Mouse (Mus musculus) MEL (cell line): ENCODE measurements around the gene Top2a. TPM values are rescaled to one million over a fixed set of nuclear protein-coding genes. Genes with fewer than 3 reads are reported as not detected.

Experiments used
- DNase-seq: peaks from one replicate; pipeline ENCODE4 v3.0.0; 2011; ENCODE audit warnings: low read depth, low spot score
- H3K27ac ChIP-seq: 2 replicates; pipeline ENCODE4 v1.5.1; 2012; ENCODE audit warnings: low read depth, mild to moderate bottlenecking, control low read depth, low read length, moderate library complexity; ENCODE audit not compliant: control insufficient read depth
- H3K27me3 ChIP-seq, 2 experiments: fragments of 150-350 bp in 1 of 2; sonication (generic) in 1 of 2; 2 replicates each; pipeline ENCODE4 v1.6.1; 2012; ENCODE audit warnings: low read length in 2 of 2, mild to moderate bottlenecking in 2 of 2, improper control_type of control experiment in 1 of 2, moderate library complexity in 1 of 2; ENCODE audit not compliant: insufficient read depth in 2 of 2, control insufficient read depth in 1 of 2
- H3K36me3 ChIP-seq, 2 experiments: 2 replicates each; pipeline ENCODE4 v1.6.1; 2012 to 2014; ENCODE audit warnings: low read length in 2 of 2, improper control_type of control experiment in 1 of 2, inconsistent platforms in 1 of 2, mild to moderate bottlenecking in 1 of 2; ENCODE audit not compliant: insufficient read depth in 2 of 2, control insufficient read depth in 1 of 2
- H3K4me1 ChIP-seq, 2 experiments: fragments of 150-350 bp in 1 of 2; sonication (generic) in 1 of 2; 2 replicates each; pipeline ENCODE4 v1.6.1; 2012; ENCODE audit warnings: low read length in 2 of 2, improper control_type of control experiment in 1 of 2, mild to moderate bottlenecking in 1 of 2; ENCODE audit not compliant: insufficient read depth in 2 of 2, control insufficient read depth in 1 of 2
- H3K4me3 ChIP-seq, 2 experiments: fragments of 150-350 bp in 1 of 2; sonication (generic) in 1 of 2; 2 replicates each; pipeline ENCODE4 v1.5.1; 2012; ENCODE audit warnings: low read depth in 2 of 2, low read length in 2 of 2, mild to moderate bottlenecking in 2 of 2, moderate library complexity in 2 of 2, control low read depth in 1 of 2, improper control_type of control experiment in 1 of 2; ENCODE audit not compliant: control insufficient read depth in 1 of 2, insufficient read depth in 1 of 2
- H3K79me2 ChIP-seq: 2 replicates; pipeline ENCODE4 v1.6.1; 2012; ENCODE audit warnings: mild to moderate bottlenecking, low read length, moderate library complexity; ENCODE audit not compliant: control insufficient read depth, poor library complexity, insufficient read depth
- H3K9ac ChIP-seq: 2 replicates; pipeline ENCODE4 v1.6.1; 2012; ENCODE audit warnings: low read depth, mild to moderate bottlenecking, control low read depth, low read length, moderate library complexity; ENCODE audit not compliant: control insufficient read depth, poor library complexity, severe bottlenecking
- H3K9me3 ChIP-seq: fragments of 150-350 bp; sonication (generic); replicated peaks from 2 replicates; pipeline ENCODE4 v1.6.1; 2012; ENCODE audit warnings: mild to moderate bottlenecking, low read length, improper control_type of control experiment, moderate library complexity; ENCODE audit not compliant: insufficient read depth
- BHLHE40 ChIP-seq: IDR thresholded peaks from 2 replicates; pipeline ENCODE4 v1.6.1; 2012; ENCODE audit warnings: low read depth, mild to moderate bottlenecking, inconsistent platforms, low read length, improper control_type of control experiment, borderline replicate concordance
- EP300 ChIP-seq, 2 experiments: IDR thresholded peaks; 2 replicates each; pipeline ENCODE4 v1.6.1; 2011; ENCODE audit warnings: improper control_type of control experiment in 2 of 2, low read length in 2 of 2, low read depth in 1 of 2, mild to moderate bottlenecking in 1 of 2
- JUND ChIP-seq: IDR thresholded peaks from 2 replicates; pipeline ENCODE4 v1.6.1; 2011; ENCODE audit warnings: low read depth, mild to moderate bottlenecking, improper control_type of control experiment, low read length
- MAX ChIP-seq: IDR thresholded peaks from 2 replicates; pipeline ENCODE4 v1.6.1; 2011; ENCODE audit warnings: low read length, improper control_type of control experiment
- MEF2A ChIP-seq: IDR thresholded peaks from 2 replicates; pipeline ENCODE4 v1.6.1; 2014; ENCODE audit warnings: low read depth, mild to moderate bottlenecking, inconsistent platforms, low read length, improper control_type of control experiment; ENCODE audit not compliant: poor library complexity, insufficient replicate concordance, severe bottlenecking; ENCODE audit errors: extremely low read depth
- MYC ChIP-seq: IDR thresholded peaks from 2 replicates; pipeline ENCODE4 v1.6.1; 2011; ENCODE audit warnings: low read depth, mild to moderate bottlenecking, low read length, improper control_type of control experiment, moderate library complexity
- NRF1 ChIP-seq: IDR thresholded peaks from 2 replicates; pipeline ENCODE4 v1.6.1; 2014; ENCODE audit warnings: low read depth, mild to moderate bottlenecking, inconsistent platforms, low read length, improper control_type of control experiment, moderate library complexity; ENCODE audit not compliant: poor library complexity, insufficient read depth, severe bottlenecking
- POLR2AphosphoS5 ChIP-seq: IDR thresholded peaks from 2 replicates; pipeline ENCODE4 v1.6.1; 2012; ENCODE audit warnings: low read depth, borderline replicate concordance, mild to moderate bottlenecking, inconsistent platforms, low read length, moderate library complexity, mixed read lengths
- RCOR1 ChIP-seq: IDR thresholded peaks from 2 replicates; pipeline ENCODE4 v1.6.1; 2012; ENCODE audit warnings: low read depth, mild to moderate bottlenecking, inconsistent platforms, low read length, improper control_type of control experiment
- TAL1 ChIP-seq: IDR thresholded peaks from 2 replicates; pipeline ENCODE4 v1.6.1; 2012; ENCODE audit warnings: mild to moderate bottlenecking, inconsistent platforms, low read length, moderate library complexity, mixed read lengths
- USF1 ChIP-seq: IDR thresholded peaks from 2 replicates; pipeline ENCODE4 v1.6.1; 2014; ENCODE audit warnings: low read depth, mild to moderate bottlenecking, inconsistent platforms, low read length, improper control_type of control experiment, moderate library complexity
- USF2 ChIP-seq, 2 experiments: IDR thresholded peaks; 2 replicates each; pipeline ENCODE4 v1.6.1; 2011 to 2012; ENCODE audit warnings: improper control_type of control experiment in 2 of 2, low read length in 2 of 2, borderline replicate concordance in 1 of 2, inconsistent platforms in 1 of 2, low read depth in 1 of 2, mild to moderate bottlenecking in 1 of 2; ENCODE audit not compliant: insufficient read depth in 1 of 2
- ZKSCAN1 ChIP-seq: IDR thresholded peaks from 2 replicates; pipeline ENCODE4 v1.6.1; 2012; ENCODE audit warnings: low read depth, mild to moderate bottlenecking, inconsistent platforms, low read length, improper control_type of control experiment, moderate library complexity
- polyA plus RNA-seq, 2 experiments: library from polyadenylated mRNA; stranded (reverse) in 1 of 2; unstranded in 1 of 2; fragments of >175 nt in 1 of 2; fragments of >200 nt in 1 of 2; gene quantifications; 2 replicates each; pipeline versions ENCODE4 v1.2.1 to v1.2.4; 2012; ENCODE audit warnings: low replicate concordance in 2 of 2, low read depth in 1 of 2; ENCODE audit not compliant: insufficient read length in 2 of 2, insufficient read depth in 1 of 2, missing spikeins in 1 of 2
- total RNA-seq: library from RNA; depleted of rRNA; stranded (reverse); fragments of 300-350 nt; gene quantifications from 2 replicates; pipeline ENCODE4 v1.2.3, GENCODE M21; 2012

Gene Top2a
- total and polyA plus RNA-seq, 3 experiments, result 395 to 643 (median 443) TPM

GRCm38 (mm10) chr11:99060435-99060834, 36.4 kb upstream of the Top2a start:
- no peak for DNase-seq
- Histone ChIP-seq H3K4me3 (no peak overlapping the region), H3K27me3 (no peaks in the 10 kb centered on the region), H3K27ac (no peak overlapping the region), H3K36me3 (0 out of 4 replicates have a peak, but pooled peaks cover 0 to 5% of the 10 kb centered on the region in 2 experiments), H3K9me3 (no peaks in the 10 kb centered on the region), H3K9ac (no peak overlapping the region), H3K4me1 (peaks cover 2 to 10% of the 10 kb centered on the region in 2 experiments; a peak in 3 of 4 replicates), H3K79me2 (no peaks in the 10 kb centered on the region)
- TF ChIP-seq USF1, result no peak

DNA sequence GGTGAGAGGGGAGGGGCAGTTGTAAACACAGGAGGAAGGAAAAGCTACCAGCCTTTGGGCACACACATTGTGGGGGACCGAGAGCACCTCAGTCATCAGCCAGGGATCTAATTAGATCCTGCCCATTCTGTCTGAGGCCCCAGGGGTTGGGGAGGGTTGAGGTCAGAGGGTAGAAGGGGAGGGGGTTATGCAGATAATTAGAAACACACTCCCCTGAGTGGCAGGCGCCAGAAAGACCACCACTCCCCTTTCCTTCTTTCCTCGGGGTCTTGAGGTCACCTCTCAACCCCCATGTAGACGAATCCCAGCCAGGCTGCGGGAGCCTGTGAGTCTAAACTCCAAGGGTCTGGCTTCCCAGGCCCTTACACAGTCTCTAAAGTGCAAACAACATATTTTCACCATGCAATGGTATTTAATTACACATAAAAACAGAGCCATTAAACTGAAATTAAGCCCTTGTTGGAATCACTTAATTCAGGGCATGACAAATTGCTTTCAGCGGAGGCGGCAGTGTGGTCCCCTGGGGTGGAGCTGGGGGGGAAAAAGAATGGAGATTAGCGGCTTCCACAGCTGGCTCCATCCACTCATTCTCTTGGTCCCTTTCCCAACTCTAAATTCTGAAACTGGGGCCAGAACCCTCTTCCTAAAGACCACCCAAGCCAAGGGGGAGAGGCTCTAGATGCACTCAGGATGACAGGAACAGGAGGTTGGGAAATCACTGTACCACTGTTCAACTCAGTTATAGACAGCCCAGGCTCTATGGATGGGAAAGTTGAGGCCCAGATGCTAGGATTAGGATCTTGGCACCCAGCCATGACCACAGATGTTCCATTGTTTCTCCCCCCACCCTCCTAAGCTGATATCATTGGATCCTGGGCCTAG, 31.8 kb upstream of the Top2a start:
- TF ChIP-seq MAX (no peak), ZKSCAN1 (no peak), POLR2AphosphoS5 (no peak), EP300 (IDR thresholded peaks at IDR 0.05; ENCODE audit: low read depth in 1 of 2, low read length in 2 of 2) (no peak), RCOR1 (no peak), TAL1 (no peak), USF1 (no peak), NRF1 (no peak), MYC (no peak), BHLHE40 (no peak), MEF2A (no peak), JUND (no peak), USF2 (IDR thresholded peaks at IDR 0.05; ENCODE audit: borderline replicate concordance in 1 of 2, insufficient read depth in 1 of 2, low read depth in 1 of 2, low read length in 2 of 2) (no peak)
- Histone ChIP-seq H3K4me3 (no peak overlapping the region), H3K79me2 (no peaks in the 10 kb centered on the region), H3K4me1 (no peaks in the 10 kb centered on the region), H3K9ac (no peak overlapping the region), H3K36me3 (no peaks in the 10 kb centered on the region), H3K9me3 (no peaks in the 10 kb centered on the region), H3K27ac (no peak overlapping the region), H3K27me3 (no peaks in the 10 kb centered on the region)
- no peak for DNase-seq
